Mouse (Mus musculus) embryonic fibroblast, embryonic 13.5 days (primary cell): ENCODE measurements around the gene Fam204a.

Source experiments
- CTCF ChIP-seq: IDR thresholded peaks from 2 replicates; pipeline ENCODE4 v1.5.1; 2011; ENCODE audit warnings: mild to moderate bottlenecking, control low read depth, low read length, moderate library complexity, borderline replicate concordance; ENCODE audit not compliant: insufficient read depth
- POLR2A ChIP-seq: IDR thresholded peaks from 2 replicates; pipeline ENCODE4 v1.6.1; 2011; ENCODE audit warnings: low read depth, mild to moderate bottlenecking, control low read depth, low read length, moderate library complexity

DNA sequence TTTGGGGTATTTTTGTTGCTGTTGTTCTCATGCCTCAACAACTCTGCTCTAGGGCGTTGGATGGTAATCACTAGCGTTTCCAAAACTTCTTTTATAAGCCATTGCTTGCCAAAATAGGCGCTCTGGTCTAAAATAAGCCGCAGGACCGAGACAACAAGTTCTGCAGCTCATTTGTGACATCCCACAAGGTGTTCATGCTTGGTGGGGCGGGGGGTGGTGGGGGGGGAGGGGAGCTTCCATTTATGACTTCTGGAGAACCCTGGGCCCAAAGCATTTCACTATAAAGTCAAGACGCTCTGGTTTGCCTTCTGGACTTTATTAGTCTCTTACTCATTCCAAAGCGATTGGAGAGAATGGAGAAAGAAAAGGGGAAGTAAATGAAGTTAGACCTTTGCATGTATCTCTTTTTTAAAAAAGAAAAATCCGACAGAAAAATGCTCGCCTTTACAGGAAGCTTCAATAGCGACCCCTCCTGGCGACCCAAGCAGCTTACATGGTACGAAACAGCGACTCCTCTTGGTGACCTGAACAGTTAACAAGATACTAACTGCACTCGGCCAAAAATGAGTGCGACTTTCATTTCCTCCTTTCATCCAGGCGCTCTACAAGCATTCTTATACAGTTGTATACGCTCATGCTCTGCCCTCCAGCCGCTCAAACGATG is 65.8 kb downstream of the Fam204a start:
- peak; percentile 77; the same call in 1 of the 2 replicates for TF ChIP-seq CTCF
- no peak for TF ChIP-seq POLR2A
